Mouse (Mus musculus): Measurements from ENCODE around the gene Fkbp6. TPM values are rescaled to one million over a fixed set of nuclear protein-coding genes. Genes with fewer than 3 reads are reported as not detected.

Fkbp6 gene
- polyA plus RNA-seq, 1 experiment from 2014 or later, result 0.22 TPM

GRCm38 (mm10) chr5:135263866-135264503, 85.9 kb downstream of the Fkbp6 start:
- H3K9me3 ChIP-seq, result no peaks in the 10 kb centered on the region
- peak overlapping the region; percentile 31 for H3K4me3 ChIP-seq
- peak overlapping the region; percentile 83 for H3K27ac ChIP-seq
- DNase-seq (ENCODE audit: extremely low spot score, low spot score), result no peak
- no peaks in the 10 kb centered on the region for H3K27me3 ChIP-seq (ENCODE audit: poor library complexity, severe bottlenecking)
- H3K4me1 ChIP-seq, result peaks cover 36% of the 10 kb centered on the region
- H3K36me3 ChIP-seq (replicated peaks), result no peaks in the 10 kb centered on the region
- 16% methylated on average over 17 of the region's 17 CpGs for WGBS

DNA sequence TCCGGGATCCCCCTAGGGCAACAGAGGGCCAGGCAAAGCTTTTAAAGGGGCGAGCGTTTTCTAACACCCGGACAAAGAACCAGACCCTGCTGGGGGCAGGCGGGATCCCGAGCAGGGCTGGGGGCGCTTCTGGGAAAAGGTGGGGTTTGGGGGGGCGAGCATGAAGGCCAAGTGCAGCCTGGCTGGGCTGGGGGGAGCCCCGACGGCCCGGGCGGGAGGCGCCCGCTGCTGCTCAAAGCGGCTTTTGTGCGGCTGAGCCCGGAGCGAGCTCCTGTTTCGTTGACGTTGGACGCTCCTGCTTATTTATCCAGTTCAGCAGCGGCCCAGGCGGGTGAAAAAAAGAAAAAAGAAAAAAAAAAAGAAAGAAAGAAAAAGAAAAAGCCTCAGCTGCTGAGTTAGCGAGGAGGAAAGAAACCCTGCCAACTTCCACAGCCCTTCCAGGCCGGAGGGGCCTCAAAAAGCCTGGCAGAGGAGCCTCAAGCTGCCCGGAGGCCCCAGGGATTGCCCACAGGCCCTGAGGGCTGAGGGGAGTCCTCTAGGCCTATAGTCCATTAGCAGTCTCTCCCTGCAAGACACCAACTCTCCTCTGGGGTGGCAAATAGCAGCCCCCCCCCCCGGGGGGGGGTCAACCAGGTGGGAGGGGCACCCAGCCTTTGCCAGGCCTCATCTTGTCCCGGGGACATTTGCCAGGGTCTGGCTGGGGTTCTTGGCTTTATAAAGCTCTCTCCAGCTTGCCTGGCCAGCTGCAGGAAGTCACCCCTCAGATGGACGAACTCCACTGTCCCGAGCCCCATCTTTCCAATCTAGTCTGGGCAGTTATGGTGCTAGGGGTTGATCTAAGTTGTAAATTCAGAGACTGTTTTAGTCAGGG, 91.3 kb downstream of the Fkbp6 start:
- peaks cover 18% of the 10 kb centered on the region for H3K9me3 ChIP-seq
- peak; percentile 50 for DNase-seq (ENCODE audit: extremely low spot score, low spot score)
- H3K4me1 ChIP-seq, result peaks cover 51% of the 10 kb centered on the region
- peak overlapping the region; percentile 36 for H3K4me3 ChIP-seq
- H3K27ac ChIP-seq, result peak overlapping the region; percentile 94
- 16% methylated on average over 30 of the region's 30 CpGs for WGBS
- H3K27me3 ChIP-seq (ENCODE audit: poor library complexity, severe bottlenecking), result no peaks in the 10 kb centered on the region
- peaks cover 11% of the 10 kb centered on the region; the same call in 1 of the 2 replicates for H3K36me3 ChIP-seq (replicated peaks)

DNA sequence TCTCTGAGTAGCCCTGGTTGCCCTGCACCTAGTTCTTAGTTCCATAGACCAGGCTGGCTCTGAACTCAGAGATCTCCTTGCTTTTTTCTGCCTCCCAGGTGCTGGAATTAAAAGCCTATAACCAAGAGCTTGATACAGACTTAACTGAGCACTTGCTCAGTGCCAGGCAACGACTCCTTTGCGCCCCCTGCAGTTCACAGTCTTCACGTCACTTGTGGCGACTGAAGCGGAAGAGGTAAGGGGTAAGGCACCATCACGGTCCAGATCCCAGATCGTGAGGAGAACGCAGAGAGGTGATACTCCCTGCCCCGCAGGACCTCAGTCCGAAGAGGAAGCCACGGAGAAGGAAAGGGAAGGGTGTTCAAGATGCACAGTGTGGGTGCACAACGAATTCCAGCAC, 92.3 kb downstream of the Fkbp6 start:
- DNase-seq (ENCODE audit: extremely low spot score, low spot score), result no peak
- Histone ChIP-seq H3K4me3 (no peak overlapping the region), H3K36me3 (replicated peaks) (peaks cover 11% of the 10 kb centered on the region; the same call in 1 of the 2 replicates), H3K9me3 (peaks cover 18% of the 10 kb centered on the region), H3K27me3 (ENCODE audit: poor library complexity, severe bottlenecking) (no peaks in the 10 kb centered on the region), H3K4me1 (peaks cover 57% of the 10 kb centered on the region), H3K27ac (peak overlapping the region; percentile 94)
- 79% methylated on average over 12 of the region's 12 CpGs for WGBS

- Histone ChIP-seq H3K27ac (no peak overlapping the region), H3K9me3 (peaks cover 18% of the 10 kb centered on the region), H3K27me3 (ENCODE audit: poor library complexity, severe bottlenecking) (no peaks in the 10 kb centered on the region), H3K36me3 (replicated peaks) (peaks cover 11% of the 10 kb centered on the region; the same call in 1 of the 2 replicates), H3K4me1 (peaks cover 71% of the 10 kb centered on the region), H3K4me3 (no peak overlapping the region)
- 92% methylated on average over 3 of the region's 3 CpGs for WGBS
- DNase-seq (ENCODE audit: extremely low spot score, low spot score), result no peak
These were observed 93.7 kb downstream of the Fkbp6 start for GRCm38 (mm10) chr5:135256166-135256565.

DNA sequence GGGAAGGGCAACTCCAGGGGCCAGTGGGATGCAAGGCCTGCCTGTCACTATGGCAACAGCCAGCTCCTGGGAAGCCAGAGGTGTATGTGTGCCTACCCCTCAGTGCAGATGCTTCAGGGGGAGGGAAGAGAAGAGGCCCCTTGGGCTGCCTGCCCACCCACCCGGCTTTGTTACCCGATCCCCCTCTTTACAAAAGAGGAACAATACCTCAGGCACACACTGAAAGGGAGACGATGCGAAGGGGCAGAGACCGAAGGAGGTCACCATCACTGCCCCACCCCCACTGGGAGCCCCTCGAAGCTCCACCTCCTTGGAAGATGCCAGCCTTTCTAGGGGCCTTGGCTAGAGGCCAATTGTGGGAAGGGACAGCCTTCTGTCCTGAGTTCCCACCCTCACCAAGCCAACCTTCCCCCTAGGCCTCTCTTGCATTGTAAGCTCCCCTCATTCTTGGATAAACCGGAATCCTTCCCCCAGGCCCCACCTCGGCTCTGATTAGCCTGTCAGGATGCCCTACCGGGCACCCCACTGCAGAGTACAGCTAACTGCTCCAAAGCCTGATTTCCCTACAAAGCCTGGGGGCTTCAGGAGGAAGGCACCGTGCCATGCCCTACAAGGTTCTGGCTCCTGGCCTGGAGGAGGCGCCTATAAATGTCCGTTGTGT, 96.0 kb downstream of the Fkbp6 start:
- 4% methylated on average over 12 of the region's 12 CpGs for WGBS
- Histone ChIP-seq H3K9me3 (peaks cover 18% of the 10 kb centered on the region), H3K27me3 (ENCODE audit: poor library complexity, severe bottlenecking) (peaks cover 21% of the 10 kb centered on the region), H3K36me3 (replicated peaks) (peaks cover 17% of the 10 kb centered on the region), H3K4me1 (peaks cover 79% of the 10 kb centered on the region), H3K4me3 (peak overlapping the region; percentile 36), H3K27ac (peak overlapping the region; percentile 94)
- peak; percentile 91 for DNase-seq (ENCODE audit: extremely low spot score, low spot score)

GRCm38 (mm10) chr5:135251079-135251454, 98.8 kb downstream of the Fkbp6 start, which contains the start of gene Fzd9:
Fzd9 (minus strand) TSS chr5:135251230.
- Histone ChIP-seq H3K36me3 (replicated peaks) (peaks cover 24% of the 10 kb centered on the region), H3K9me3 (peaks cover 5% of the 10 kb centered on the region), H3K27ac (peak within 1 kb of the TSS; percentile 94), H3K27me3 (ENCODE audit: poor library complexity, severe bottlenecking) (peaks cover 27% of the 10 kb centered on the region), H3K4me3 (peak within 1 kb of the TSS; percentile 79), H3K4me1 (peaks cover 94% of the 10 kb centered on the region)
- WGBS, result under 1% methylated on average over 51 of the region's 51 CpGs
- DNase-seq (ENCODE audit: extremely low spot score, low spot score), result peak; percentile 89

DNA sequence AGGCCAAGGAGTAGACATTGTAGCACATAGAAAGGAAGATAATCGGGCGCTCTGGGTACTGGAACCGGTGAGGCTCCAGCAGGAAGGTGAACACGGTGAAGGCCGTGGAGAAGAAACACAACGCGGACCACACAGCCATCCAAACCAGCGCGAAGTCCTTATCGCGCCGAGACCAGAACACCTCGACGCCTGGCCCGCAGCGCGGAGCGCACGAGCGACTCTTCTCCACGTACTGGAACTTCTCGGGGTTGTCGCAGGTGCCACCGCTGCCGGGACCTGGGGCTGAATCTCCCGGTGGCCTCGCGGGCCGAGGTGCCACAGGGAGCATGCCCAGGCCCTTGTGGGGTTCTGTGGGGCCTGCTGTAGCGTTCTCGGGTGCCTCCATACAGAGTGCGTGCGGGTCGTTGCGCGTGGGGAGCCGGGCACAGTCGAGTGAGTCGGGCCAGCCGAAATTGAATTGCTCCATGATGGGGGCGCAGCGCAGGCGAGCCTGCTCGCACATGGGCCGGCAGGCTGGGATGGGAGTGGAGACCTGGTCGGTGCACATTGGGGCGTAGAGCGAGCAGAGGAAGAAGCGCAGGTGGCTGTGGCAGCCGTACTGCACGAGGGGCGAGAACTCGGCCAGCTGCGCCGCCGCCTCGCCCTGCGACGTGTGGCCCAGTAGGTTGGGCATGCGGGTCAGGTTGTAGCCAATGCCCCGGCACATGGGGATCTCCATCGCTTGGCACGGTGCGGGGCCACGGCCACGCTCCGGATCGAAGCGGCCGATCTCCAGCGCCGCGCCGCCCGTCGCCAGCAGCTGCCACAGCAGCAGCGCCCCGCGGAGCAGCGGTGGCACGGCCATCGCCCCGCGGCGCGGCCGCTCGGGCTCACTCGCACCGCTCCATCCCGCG, 99.4 kb downstream of the Fkbp6 start:
- peak overlapping the region; percentile 79 for H3K4me3 ChIP-seq
- H3K9me3 ChIP-seq, result no peaks in the 10 kb centered on the region
- peak overlapping the region; percentile 94 for H3K27ac ChIP-seq
- peaks cover 30% of the 10 kb centered on the region for H3K36me3 ChIP-seq (replicated peaks)
- DNase-seq (ENCODE audit: extremely low spot score, low spot score), result peak; percentile 42
- peaks cover 95% of the 10 kb centered on the region for H3K4me1 ChIP-seq
- 1% methylated on average over 92 of the region's 92 CpGs for WGBS
- peaks cover 27% of the 10 kb centered on the region for H3K27me3 ChIP-seq (ENCODE audit: poor library complexity, severe bottlenecking)

GRCm38 (mm10) chr5:135248956-135249676, 100.7 kb downstream of the Fkbp6 start:
- no peak for DNase-seq (ENCODE audit: extremely low spot score, low spot score)
- Histone ChIP-seq H3K4me3 (peak overlapping the region; percentile 79), H3K27me3 (ENCODE audit: poor library complexity, severe bottlenecking) (peaks cover 27% of the 10 kb centered on the region), H3K4me1 (peaks cover 81% of the 10 kb centered on the region), H3K36me3 (replicated peaks) (peaks cover 43% of the 10 kb centered on the region), H3K9me3 (no peaks in the 10 kb centered on the region), H3K27ac (peak overlapping the region; percentile 54; the same call in 1 of the 2 replicates)
- WGBS, result 87% methylated on average over 16 of the region's 16 CpGs

DNA sequence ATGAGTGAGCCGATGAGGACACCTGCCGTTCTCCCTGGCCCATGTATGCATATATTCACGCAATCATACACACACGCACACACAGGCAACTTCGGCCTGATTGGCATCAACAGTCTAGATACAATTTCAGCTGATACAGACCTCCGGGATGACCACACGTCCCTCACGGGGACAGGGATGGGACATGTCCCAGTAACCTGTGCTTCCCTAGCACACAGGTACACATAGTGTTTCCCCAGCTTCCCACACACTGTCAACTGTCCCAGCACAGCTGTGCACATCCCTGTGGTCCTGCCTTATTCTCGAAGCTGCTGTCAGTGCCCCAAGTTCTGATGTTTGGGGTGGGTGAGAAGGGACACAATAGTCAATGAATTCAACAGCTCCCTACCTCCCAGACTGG, 102.5 kb downstream of the Fkbp6 start:
- peaks cover 60% of the 10 kb centered on the region for H3K36me3 ChIP-seq (replicated peaks)

DNA sequence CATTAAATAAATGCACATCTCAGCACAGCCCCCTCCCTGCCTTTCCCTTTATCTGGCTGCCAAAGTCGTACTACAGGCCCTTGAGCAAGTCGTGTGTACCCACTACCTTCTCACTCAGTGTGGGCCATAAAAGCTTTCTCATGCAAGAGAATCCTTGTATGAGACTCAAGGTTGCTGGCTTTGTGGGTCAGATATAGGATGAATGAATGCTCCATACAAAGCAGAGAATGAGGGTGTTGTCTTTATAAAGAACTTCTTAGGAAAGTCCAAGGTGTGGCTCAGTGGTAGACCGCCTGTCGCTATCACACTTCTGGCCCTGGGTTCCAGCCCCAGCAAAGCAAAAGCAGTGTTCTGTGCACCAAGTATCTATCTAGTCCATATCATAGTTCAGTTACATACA, 103.3 kb downstream of the Fkbp6 start:
- peaks cover 56% of the 10 kb centered on the region for H3K4me1 ChIP-seq
- H3K9me3 ChIP-seq, result no peaks in the 10 kb centered on the region
- peaks cover 69% of the 10 kb centered on the region for H3K36me3 ChIP-seq (replicated peaks)
- no peak overlapping the region for H3K27ac ChIP-seq
- no peak overlapping the region for H3K4me3 ChIP-seq
- WGBS, result 74% methylated on average over 4 of the region's 4 CpGs
- DNase-seq (ENCODE audit: extremely low spot score, low spot score), result no peak
- peaks cover 27% of the 10 kb centered on the region for H3K27me3 ChIP-seq (ENCODE audit: poor library complexity, severe bottlenecking)

More for the DNA sequence above, 102.5 kb downstream of the Fkbp6 start:
- Histone ChIP-seq H3K4me1 (peaks cover 64% of the 10 kb centered on the region), H3K9me3 (no peaks in the 10 kb centered on the region), H3K27me3 (ENCODE audit: poor library complexity, severe bottlenecking) (peaks cover 27% of the 10 kb centered on the region), H3K4me3 (peak overlapping the region; percentile 79; the same call in 1 of the 2 replicates), H3K27ac (no peak overlapping the region)
- WGBS, result 85% methylated on average over 9 of the region's 9 CpGs
- DNase-seq (ENCODE audit: extremely low spot score, low spot score), result no peak

DNA sequence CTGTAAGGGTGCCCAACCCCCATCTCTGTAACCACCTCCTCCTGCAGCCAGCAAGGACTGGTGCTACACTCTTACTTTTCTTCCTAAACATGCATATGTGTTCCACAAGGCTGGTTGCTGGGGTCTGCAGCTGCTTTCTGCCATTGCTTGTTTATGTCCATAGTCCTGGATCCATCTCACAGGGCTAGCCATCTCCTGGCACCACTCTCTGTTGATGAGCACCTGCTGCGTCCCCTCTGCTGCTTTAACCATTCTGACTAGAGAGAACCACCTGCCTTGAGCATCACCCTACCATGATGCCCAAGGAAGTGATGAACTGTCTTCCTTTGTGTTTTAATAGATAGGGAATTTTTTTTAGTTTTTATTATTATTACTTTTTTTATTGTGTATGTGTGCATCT, 106.7 kb downstream of the Fkbp6 start:
- H3K27ac ChIP-seq, result no peak overlapping the region
- whole genome bisulfite sequencing, result 92% methylated on average over 1 of the region's 1 CpGs
- H3K9me3 ChIP-seq, result no peaks in the 10 kb centered on the region
- DNase-seq (ENCODE audit: extremely low spot score, low spot score), result no peak
- H3K4me1 ChIP-seq, result peaks cover 22% of the 10 kb centered on the region
- H3K36me3 ChIP-seq (replicated peaks), result peaks cover 94% of the 10 kb centered on the region
- no peak overlapping the region for H3K4me3 ChIP-seq
- H3K27me3 ChIP-seq (ENCODE audit: poor library complexity, severe bottlenecking), result no peaks in the 10 kb centered on the region
